Mouse (Mus musculus): Measurements from ENCODE around the gene Pcsk1n.

Gene Pcsk1n

DNA sequence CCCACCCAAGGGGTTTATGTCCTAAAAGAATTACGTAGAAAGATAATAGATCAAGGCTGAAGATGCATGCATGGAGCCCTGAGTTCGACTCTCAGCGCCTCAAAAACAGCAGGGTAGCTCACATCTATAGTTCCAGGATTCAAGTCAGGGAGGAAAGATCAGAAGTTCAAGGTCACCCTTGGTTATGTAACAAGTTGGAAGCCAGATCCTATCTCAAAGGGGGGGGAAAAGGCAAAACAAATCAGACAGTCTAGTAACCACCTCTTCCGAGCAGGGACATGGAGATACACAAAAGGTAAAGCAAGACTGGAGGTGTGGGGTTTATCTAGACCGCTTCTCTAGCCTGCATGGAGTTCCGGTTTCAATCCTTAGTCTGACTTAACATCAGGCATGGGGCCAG, 6.6 kb downstream of the Pcsk1n start:
- CTCF ChIA-PET = interaction anchor here in 3 of 4 experiments (1.1 to 1.8 kb wide), 3 partner anchors 76 to 93 kb away, joined by 3 to 6 read pairs (median 3); no protein-coding TSS in a partner anchor
- POLR2A ChIA-PET = interaction anchor here in 2 of 4 experiments (0.6 to 9.3 kb wide), 11 partner anchors 11 to 126 kb away, joined by 3 to 69 read pairs (median 6); partner anchors contain the start of genes Hdac6 (in 2 of the 2) and Otud5 (in 1 of the 2)

DNA sequence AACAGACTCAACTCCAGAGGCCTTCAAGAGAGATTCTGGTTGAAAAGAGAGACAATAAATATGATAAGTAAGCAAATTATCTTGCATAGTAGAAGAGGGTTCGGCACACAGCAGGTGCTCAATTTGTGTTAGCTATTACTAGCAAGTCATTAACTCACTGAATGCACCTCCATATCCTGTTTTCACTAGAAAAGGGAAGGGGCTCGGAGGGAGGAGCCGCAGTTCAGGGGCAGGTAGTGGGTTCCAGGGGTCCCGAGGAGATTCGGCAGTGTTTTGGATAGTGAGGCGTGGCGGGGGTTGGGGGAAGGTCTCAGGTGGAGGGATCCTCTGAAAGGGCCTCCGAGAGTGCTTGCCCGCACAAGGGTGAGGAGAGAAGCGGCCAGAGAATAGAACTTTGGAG, 7.5 kb downstream of the Pcsk1n start:
- ChIA-PET POLR2A (interaction anchor here (0.6 to 9.3 kb wide), 29 partner anchors 9 to 234 kb away, joined by 3 to 69 read pairs (median 4); partner anchors contain the start of genes Hdac6 (in 3 of the 4), Otud5 (in 1 of the 4) and Rbm3 (in 1 of the 4)), CTCF (interaction anchor here (0.6 to 1.4 kb wide), 6 partner anchors 9 to 95 kb away, joined by 3 to 16 read pairs (median 3); no protein-coding TSS in a partner anchor)

DNA sequence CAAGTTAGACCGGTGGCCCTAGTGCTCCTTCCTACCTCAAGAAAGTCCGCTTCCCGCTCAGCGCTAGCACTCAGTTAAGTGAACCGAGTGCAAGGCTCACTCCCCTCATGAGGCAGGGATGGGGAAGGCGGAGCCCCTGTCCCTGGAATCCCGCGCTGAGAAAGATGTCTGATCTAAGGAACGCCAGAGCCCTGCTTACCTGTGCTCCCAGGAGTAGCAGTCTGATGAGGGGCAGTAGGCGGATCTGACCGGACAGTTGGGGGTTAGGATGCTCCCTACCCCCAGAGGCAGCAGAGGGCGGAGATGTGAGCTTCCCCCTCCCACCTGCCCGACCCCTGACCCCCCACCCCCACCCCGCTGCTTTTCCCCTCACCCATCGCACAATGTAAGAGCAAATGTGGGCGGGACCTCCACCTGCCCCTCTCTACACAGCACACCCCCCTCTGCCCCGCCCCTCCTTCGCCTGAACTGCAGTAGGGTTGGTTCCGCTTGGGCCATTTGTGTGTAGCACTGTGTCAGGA, 8.7 kb downstream of the Pcsk1n start, which contains the start of gene Eras:
TSS of gene Eras (minus strand) at position 338 of the 521 bp plus-strand sequence.
- ChIA-PET POLR2A (interaction anchor here in 3 of 4 experiments (0.7 to 9.3 kb wide), 24 partner anchors 9 to 217 kb away, joined by 3 to 69 read pairs (median 5); partner anchors contain the start of genes Hdac6 (in 3 of the 3), Otud5 (in 1 of the 3) and Rbm3 (in 1 of the 3)), CTCF (interaction anchor here in 2 of 4 experiments (1.0 to 1.5 kb wide), 3 partner anchors 9 to 87 kb away, joined by 3 read pairs; no protein-coding TSS in a partner anchor)

DNA sequence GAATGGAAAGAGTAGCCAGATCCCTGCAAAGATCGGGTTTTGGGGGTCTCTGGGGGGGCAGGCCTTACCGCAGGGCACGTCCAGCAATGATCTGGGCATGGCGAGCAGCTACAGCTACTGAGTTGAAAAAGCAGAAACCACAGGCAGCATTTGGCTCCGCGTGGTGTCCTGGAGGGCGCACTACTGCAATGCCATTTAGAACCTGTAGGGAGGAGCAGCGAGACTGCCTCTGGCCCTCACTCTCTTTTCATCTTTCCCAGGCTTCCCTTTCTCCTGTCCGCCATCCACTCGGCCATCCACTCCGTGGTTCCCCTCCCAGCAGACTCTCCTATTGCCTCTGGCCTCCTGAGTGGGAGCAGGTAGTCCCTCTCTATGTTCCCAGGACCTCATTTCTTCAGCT, 17.3 kb downstream of the Pcsk1n start:
- ChIA-PET POLR2A (interaction anchor here in 3 of 4 experiments (0.5 to 2.9 kb wide), 10 partner anchors 9 to 72 kb away, joined by 3 to 19 read pairs (median 4); partner anchors contain the start of genes Eras (in 2 of the 3) and Hdac6 (in 2 of the 3)), CTCF (interaction anchor here (0.5 to 1.9 kb wide), 17 partner anchors 8 to 184 kb away, joined by 3 to 16 read pairs (median 5); partner anchors contain the start of genes Hdac6 (in 2 of the 4) and Eras (in 1 of the 4))

DNA sequence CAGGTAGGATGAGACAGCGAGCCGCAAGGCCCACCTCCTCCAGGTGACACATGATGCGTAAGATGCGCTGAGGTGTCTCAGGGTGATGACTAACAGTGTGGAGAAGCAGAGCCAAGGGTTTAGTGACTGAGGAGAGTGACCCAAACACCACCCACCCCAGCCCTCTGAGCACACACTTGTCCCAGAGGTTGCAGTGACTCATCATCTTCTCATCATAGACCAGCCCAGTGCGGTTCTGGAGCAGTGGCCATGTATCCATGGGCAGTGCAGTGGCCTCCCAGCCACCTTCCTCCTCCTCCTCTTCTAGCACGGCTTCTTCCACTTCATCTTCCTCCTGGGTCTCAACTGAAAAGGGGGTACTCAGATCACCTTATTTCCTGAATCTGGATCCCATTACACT, 18.0 kb downstream of the Pcsk1n start:
- CTCF ChIA-PET = interaction anchor here in 3 of 4 experiments (0.6 to 1.9 kb wide), 10 partner anchors 9 to 184 kb away, joined by 3 to 16 read pairs (median 5); partner anchors contain the start of genes Eras (in 1 of the 3) and Hdac6 (in 1 of the 3)
- POLR2A ChIA-PET = interaction anchor here in 2 of 4 experiments (1.0 to 2.9 kb wide), 9 partner anchors 8 to 71 kb away, joined by 3 to 19 read pairs (median 5); partner anchors contain the start of genes Eras (in 2 of the 2) and Hdac6 (in 2 of the 2)

DNA sequence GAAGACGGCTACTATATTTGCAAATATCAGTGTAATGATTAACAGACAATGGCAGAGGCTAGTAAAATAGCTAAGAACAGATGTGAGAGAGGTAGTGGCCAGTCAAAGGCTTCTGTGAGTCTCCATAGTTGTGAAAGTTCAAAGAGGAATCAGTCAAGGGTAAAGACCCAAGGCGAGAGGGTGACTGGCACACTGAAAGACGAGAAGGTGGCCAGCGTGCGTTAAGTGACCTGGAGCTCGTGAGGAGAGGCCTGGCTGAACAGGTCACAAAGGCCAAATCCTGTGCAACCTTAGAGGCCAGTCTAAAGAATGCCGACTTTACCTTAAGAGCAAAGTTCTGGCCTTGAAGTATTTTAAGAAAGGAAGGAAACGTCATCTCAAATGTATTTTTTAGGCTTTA, 26.0 kb downstream of the Pcsk1n start:
- POLR2A ChIA-PET = interaction anchor here in 3 of 4 experiments (0.8 to 1.5 kb wide), 9 partner anchors 9 to 107 kb away, joined by 3 to 6 read pairs (median 3); partner anchors contain the start of gene Eras (in 2 of the 3)
- CTCF ChIA-PET = interaction anchor here in 1 of 4 experiments (0.6 kb wide), 1 partner anchor 15 kb away, joined by 3 read pairs; no protein-coding TSS in a partner anchor

DNA sequence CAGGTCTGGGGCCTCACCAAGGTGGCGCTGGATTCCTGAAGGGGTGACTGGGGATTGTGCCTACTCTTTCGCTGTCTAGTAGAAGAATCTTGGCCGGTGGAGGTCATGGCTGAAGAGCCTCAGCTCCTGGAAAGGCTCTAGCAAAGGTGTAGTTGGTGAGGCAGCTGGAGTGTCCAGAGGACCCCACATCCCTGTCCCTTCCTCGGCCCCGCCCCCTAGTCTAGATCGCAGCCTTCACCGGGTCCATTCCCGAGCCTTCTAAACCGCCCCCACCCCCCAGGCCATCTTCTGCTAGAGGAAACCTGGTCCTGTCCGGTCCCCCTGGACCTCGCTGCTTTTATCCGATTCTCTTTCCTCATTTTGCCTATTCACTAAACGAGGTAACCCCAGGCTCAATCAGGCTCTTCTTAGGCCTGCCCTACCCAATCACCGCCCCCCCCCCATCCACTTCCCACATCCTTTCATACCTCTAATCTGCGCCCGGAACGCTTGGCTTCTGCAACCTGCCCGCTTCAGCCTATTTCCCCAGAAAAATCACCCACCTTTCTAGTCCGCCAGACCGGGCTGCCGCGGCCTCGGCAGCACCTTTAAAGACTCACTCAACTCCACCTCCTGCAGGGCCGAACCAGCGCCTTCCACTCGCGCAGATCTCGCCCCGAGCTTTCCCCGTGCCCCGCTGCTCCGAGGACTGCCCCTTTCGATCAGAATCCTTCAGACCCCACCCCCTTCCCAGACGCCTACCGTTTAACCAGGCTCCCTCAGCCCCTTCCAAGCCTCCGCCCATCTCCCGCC, 27.7 kb downstream of the Pcsk1n start, which contains the start of gene Hdac6:
TSS of gene Hdac6 (minus strand) at position 782 of the 792 bp plus-strand sequence.
- ChIA-PET CTCF (interaction anchor here (0.5 to 1.5 kb wide), 13 partner anchors 10 to 309 kb away, joined by 3 to 14 read pairs (median 5); partner anchors contain the start of gene Suv39h1 (in 1 of the 4)), POLR2A (interaction anchor here in 3 of 4 experiments (0.5 to 3.0 kb wide), 79 partner anchors 10 to 305 kb away, joined by 3 to 69 read pairs (median 4); partner anchors contain the start of genes Eras (in 3 of the 3), Gm45208 (in 2 of the 3), Rbm3 (in 2 of the 3) and Suv39h1 (in 2 of the 3))

DNA sequence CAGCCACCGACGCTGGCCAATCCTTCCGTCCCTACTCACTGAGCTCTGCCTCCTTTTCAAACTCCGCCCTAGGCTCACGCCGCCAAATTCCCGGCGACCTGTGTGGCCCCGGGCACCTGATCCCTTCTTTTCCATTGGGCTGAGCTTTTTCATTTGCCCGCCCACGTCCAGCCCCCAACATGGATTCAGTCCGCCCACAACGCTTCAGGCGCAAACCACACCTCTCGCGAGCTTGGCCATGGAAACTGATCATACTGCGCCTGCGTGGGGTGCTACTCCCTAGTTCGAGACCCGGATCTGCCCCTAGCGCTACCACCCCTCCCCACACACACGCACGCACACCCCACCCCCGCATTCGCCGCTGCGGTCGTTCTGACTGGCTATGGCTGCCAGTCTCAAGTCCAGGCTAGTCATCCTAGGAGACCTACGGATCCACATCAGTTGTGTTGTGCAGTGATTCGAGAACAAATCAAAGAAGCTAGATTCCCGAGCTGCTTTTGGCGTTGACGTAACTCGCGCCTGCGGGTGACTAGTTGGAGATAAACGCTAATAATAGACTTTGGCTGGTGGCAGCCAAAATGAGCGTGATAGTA, 28.4 kb downstream of the Pcsk1n start:
- POLR2A ChIA-PET = interaction anchor here in 3 of 4 experiments (0.5 to 3.0 kb wide), 79 partner anchors 9 to 375 kb away, joined by 3 to 69 read pairs (median 4); partner anchors contain the start of genes Eras (in 3 of the 3), Gm45208 (in 2 of the 3), Rbm3 (in 2 of the 3) and Suv39h1 (in 2 of the 3)
- CTCF ChIA-PET = interaction anchor here (0.5 to 1.5 kb wide), 14 partner anchors 11 to 309 kb away, joined by 3 to 14 read pairs (median 4); partner anchors contain the start of gene Suv39h1 (in 1 of the 4)

DNA sequence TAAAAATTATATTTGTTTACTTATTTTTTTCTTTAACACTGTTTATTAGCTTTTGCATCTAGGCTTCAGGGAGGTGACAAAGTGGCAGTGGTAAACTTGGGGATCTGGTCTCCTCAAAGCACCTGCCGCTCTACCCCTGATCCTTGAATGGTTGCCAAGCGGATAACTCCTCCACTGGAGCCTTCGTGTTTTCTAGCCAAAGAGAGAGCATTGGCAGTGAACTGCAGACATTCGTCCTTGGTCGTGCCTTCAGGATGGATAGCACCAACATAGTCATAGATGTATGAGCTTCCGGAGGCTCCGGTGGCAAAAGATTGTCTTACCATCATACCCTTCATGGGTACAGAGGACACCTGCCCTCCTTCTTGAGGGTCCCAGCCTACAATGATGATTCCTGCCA, 30.5 kb downstream of the Pcsk1n start:
- ChIA-PET CTCF (interaction anchor here in 1 of 4 experiments (1.6 kb wide), 1 partner anchor 13 kb away, joined by 5 read pairs; no protein-coding TSS in a partner anchor), POLR2A (interaction anchor here in 3 of 4 experiments (0.6 to 2.8 kb wide), 4 partner anchors 12 to 124 kb away, joined by 3 to 11 read pairs (median 7); partner anchors contain the start of gene Suv39h1 (in 1 of the 3))

DNA sequence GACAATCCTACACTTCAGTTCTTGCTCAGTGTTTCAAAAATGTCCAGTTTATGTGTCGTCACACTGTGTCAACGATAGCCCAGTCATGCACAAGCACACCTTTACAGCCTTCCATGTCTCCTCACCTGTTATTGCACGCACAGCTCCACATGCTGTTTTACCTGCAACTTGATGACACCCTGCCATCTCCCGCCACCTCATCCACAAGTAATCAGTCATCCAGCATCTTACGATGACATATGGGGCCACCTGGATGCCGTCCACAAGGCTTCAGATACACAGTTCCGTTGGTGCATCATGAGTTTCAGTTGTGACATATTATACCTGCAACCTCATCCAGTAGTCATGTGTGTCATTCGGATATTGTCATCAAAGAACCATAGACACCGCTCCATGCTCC, 39.2 kb downstream of the Pcsk1n start:
- ChIA-PET POLR2A (interaction anchor here in 1 of 4 experiments (1.1 kb wide), 1 partner anchor 11 kb away, joined by 4 read pairs; the partner anchor contains the start of gene Hdac6), CTCF (no interaction called here)

DNA sequence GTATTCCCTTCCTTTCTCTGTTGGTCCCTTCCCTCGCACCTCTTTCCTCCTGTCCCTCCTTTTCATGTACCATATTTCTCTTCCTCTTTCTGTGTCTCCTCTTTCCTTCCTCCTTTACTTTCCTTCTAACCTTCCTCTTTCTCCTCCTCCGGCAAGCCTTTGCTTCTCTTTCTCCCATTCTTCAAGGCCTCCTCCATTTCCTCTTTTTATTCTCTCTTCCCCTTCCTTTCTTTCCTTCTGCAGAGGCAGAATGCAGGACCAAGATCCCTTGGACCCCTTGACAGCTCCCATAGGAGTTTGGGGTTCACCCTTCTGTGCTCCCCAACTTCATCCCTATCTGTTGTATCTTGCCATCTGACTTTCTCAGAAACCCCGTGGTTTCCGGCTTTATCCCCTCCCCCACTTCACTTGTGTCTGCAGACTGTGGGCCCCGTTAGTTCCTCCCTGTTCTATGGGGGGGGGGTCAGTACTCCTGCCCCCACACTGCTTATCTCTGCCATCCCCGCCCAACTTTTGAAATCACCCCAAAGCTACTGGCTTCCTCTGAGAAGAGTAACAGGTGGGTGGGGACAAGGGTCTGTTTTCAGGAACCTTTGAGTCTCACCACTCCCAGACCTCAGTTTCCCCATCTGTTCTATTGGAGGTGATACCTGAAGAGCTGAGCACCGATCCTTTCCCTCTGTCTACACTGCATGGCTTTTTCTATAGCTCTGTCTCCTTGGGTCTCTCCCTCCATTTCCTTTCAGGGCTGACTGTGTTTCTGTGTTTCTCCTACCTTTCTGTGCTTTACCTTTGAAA, 44.4 kb downstream of the Pcsk1n start:
- ChIA-PET POLR2A (interaction anchor here in 1 of 4 experiments (2.5 kb wide), 1 partner anchor 16 kb away, joined by 9 read pairs; the partner anchor contains the start of gene Hdac6), CTCF (no interaction called here)

DNA sequence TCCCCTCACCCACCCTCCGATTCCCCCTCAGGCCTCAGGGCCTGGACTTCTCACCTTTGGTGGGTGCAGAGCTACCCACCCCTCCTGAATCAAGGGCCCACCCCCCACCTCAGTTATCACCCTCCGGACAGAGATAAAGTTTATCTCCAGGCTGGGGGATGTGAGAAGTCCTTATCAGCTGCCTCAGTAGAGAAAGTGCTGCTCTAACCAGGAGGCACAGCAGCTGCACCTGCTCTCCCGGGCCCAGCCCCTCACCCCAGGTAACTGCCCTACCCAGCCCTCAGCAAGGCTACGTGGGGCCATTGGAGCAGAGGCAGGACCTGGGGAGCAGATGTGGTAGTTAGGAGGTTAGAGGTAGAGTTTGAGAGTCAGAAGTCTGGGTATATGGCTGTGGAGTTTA, 46.5 kb downstream of the Pcsk1n start:
- ChIA-PET POLR2A (interaction anchor here in 2 of 4 experiments (0.7 to 2.5 kb wide), 2 partner anchors 18 to 29 kb away, joined by 3 to 9 read pairs; partner anchors contain the start of gene Hdac6 (in 1 of the 2)), CTCF (no interaction called here)

DNA sequence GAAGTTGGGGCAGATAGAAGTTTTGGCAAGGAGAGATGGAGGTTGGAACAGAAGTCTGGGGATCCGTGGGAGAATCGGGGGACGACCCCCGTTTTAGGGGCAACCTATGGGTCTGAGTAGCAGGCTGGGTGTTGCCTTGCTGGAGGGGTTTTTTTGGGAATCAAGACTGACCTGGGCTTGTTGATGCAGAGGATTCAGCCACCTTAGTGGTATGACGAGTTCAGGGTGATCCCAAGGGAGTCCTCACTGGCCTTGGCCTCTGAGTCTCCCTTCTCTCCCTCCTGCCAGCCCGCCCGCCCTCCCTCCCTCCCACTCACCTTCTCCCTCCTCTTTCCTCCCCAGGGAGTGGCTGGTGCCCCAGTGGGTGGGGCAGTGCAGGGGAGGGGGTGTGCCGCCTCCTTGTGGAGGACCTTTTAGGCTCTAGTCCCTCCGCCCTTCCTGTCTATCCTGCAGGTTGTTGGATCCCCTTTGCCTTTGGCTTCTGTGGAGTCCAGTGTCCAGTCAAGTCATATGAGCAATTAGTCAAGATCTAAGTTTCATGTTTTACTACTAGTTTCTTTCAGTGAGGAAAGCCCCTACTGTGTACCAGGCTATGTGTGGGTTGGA, 48.1 kb downstream of the Pcsk1n start:
- ChIA-PET POLR2A (interaction anchor here in 1 of 4 experiments (1.0 to 1.5 kb wide), 2 partner anchors 24 to 25 kb away, joined by 3 read pairs; no protein-coding TSS in a partner anchor), CTCF (interaction anchor here in 1 of 4 experiments (0.6 kb wide), 1 partner anchor 185 kb away, joined by 3 read pairs; no protein-coding TSS in a partner anchor)

DNA sequence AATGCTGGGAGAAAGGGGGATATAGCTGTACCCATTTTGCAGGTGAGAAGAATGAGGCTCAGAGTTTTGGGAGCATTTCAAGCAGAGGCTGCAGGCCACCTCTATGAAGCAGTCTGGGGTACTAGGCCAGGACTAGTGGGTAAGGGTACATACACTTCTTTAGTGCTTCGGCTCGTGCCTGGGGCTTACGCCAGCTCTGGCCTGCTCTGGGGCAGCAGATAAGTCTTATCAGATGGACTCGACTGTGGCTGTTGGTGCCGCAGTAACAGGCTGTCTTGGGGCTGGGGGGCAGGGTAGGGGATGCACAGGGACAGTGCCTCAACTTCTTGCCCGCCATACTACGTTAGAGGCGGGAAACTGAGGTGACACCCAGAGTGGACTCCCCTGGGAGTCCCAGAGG, 48.6 kb downstream of the Pcsk1n start:
- POLR2A ChIA-PET = interaction anchor here in 1 of 4 experiments (1.0 to 1.5 kb wide), 2 partner anchors 24 to 25 kb away, joined by 3 read pairs; no protein-coding TSS in a partner anchor
- CTCF ChIA-PET = no interaction called here

DNA sequence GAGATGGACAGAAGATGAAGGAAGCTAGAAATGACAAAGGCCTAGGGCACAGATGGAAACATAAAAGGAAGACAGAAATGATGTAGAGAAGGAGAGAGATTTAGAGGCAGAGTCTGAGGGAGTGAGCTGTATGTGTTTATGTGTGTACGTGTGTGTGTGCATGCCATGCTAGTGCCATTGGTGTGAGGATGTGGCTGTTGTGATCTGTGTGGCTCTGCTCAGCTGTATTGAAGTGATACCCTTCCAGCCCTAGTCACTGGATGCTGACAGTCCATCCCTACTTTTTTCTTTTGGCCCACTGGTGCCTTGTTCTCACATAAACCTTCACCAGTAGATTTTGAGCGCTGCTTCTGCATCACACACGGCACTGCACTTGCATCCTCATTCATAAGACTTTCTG, 49.3 kb downstream of the Pcsk1n start:
- ChIA-PET CTCF (interaction anchor here in 1 of 4 experiments (0.7 kb wide), 1 partner anchor 39 kb away, joined by 3 read pairs; no protein-coding TSS in a partner anchor), POLR2A (interaction anchor here in 1 of 4 experiments (1.5 kb wide), 1 partner anchor 23 kb away, joined by 3 read pairs; no protein-coding TSS in a partner anchor)

DNA sequence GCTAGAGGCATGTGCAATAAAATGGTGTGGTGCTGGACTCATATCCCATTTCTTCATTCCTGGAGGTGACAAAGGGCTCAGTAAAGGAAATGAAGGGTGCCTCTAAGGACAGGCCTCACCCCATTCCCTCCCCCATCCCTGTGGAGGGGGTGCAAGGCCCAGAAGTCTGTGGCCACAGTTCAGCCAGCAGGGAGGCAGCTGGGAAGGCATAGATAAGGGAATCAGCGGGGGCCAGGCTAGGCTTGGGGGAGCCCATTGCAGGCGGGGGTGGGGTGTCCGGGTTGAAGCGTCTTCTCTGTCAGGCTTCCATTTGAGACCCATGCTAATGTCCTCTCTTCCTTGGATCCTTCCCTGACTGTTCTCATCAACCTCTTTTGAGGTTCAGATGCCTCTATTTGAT, 51.7 kb downstream of the Pcsk1n start:
- ChIA-PET POLR2A (no interaction called here), CTCF (no interaction called here)
